Mouse (Mus musculus) neural tube, embryonic 10.5 days (tissue): ENCODE data around the gene Med24.
"Not testable (repeated sequence)": the region's sequence is repeated elsewhere in the genome, so short reads cannot be mapped to it uniquely, and the experiment has no call there.

Experiments
- DNase-seq: peaks from one replicate; pipeline ENCODE4 v3.0.0-alpha.2; 2017; ENCODE audit warnings: low spot score; ENCODE audit errors: extremely low spot score

Gene Med24

DNA sequence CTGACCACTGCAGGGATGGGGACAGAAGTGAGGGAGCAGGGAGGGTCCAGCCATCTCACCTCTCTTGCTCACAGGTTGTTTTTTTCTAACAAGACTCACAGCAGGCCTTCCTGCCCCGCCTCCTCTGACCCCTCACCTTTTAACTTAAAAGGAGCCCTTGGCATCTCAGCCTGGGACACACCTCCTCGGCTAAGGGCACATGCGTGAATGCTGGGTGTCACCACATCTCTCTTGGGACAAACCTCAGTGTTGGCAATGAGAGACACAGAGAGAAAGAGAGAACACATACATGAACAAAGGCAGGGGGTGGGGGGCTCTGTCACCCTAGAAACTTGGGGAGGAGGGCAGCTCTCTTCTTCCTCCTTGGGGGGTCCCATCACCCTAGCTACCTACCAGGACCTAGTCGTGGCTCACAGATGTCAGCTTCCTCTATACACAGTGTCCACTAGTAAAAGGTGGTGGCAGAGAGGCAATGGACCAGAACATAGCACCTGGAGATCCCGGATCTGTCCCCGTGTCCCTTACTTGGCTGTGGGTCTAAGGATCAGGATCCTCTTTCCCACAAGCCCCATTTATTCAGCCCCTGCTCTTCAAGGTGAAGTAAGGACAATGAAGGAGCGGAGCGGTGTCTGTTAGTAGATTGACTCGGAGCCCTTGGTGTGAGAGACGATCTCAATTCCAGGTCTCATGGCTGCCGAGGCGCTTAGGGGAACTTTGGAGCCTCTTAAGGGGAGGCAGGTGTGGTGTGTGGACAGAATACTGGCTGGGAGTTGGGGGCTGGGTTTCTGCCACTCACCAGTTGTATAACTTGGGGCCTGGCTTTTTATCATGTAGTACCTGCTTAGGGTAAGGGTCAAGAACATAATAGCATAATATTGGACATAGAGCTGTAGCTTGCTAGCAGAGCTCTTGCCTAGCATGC, 17.0 kb upstream of the Med24 start:
- no peak for DNase-seq

DNA sequence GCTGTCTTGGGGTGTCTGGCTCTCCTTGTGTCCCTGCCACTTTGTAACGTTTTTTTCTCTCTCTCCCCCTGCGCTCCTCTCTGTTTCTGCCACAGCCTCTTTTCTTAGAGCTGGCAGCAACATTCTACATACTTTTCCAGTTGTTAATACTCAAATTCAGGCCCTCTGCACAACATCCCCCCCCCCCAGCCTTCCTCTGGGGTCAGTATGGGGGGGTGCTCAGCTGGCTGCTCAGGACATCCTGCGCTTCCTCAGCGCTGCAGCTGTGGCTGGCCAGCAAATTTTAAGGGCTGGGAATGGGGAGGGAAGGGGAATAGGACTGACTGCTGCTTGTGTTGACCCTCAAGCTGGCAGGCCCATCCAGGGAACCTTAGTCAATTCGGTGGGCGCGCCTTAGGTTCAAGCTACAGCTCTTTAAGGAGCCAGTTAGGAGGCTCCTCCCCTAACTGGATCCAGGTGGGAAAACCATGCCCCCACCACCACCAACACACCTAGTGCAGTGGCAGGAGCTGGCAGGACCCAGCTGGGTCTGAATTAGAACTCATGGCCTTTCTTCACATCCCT, 15.3 kb upstream of the Med24 start:
- no peak for DNase-seq

DNA sequence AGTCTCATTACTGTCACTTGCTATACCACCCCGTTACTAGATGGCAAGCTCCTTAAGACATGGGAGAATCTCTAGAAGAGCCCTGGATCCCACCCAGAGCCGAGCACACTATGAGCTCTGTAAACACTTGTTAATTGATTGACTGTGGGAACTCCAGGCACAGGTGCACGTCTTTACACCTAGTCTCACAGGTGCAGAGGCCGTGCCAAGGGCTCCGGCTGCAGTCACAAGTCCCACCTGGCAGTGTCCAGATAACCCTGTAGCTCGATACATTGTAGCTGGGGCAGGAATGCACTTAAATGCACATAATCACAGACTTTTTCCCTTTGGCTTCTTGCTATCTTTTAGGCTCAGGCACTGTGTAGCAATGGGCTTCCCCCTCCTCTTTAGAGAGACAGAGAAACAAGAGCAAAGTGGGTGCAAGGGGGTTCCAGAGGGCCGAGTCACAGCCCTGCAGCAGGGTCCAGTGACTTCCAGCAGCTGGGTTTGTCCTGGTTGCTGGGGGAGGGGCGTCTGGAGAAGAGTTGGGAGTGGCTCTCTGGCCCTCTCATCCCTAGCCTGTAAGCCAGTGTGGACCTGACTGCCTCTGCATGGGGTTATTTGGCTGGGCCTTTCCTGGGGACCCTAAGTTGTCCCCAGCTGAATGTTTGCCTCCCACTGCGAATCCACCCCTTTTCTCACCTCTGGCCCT, 14.6 kb upstream of the Med24 start:
- peak; percentile 55 for DNase-seq

DNA sequence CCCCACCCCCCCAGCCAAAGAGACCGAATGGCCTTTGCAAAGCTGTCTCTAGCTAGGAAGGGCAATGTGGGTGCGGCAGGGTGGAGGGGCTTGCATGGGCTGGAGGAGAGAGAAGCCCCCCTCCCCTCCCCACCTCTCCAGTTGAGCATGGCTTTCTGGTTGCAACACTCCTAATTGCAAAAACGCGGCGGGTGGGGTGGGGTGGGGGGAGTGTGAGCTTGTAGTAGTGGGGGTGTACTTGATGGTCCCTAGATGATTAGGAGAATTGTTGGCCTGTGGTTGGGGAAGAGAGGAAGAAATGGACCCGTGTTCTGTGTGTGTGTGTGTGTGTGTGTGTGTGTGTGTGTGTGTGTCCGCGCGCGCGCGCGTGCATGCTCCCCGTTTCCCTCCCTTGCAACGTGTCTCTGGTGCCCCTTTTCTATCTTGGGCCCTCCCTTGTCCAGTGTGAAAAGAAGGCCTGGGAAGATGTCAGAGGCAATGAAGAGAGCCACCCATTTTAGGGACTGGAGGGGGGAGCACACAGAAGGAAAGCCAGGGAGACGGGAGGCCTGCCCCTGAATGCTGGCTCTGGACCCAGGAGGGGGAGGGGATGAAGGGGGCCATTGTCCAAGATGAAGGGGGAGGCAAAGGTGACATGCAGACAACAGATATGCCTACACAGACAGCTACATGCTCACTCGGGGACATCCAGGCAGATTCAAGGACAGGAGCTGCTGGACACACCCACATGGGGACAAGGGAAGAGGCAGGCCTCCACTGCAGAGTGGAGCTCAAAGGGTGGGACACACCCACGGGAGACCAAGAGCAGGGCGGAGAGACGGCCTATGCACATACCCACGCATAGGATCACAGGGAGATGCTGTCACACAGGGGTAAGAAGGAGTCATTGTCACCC, 13.4 kb upstream of the Med24 start:
- no peak for DNase-seq

DNA sequence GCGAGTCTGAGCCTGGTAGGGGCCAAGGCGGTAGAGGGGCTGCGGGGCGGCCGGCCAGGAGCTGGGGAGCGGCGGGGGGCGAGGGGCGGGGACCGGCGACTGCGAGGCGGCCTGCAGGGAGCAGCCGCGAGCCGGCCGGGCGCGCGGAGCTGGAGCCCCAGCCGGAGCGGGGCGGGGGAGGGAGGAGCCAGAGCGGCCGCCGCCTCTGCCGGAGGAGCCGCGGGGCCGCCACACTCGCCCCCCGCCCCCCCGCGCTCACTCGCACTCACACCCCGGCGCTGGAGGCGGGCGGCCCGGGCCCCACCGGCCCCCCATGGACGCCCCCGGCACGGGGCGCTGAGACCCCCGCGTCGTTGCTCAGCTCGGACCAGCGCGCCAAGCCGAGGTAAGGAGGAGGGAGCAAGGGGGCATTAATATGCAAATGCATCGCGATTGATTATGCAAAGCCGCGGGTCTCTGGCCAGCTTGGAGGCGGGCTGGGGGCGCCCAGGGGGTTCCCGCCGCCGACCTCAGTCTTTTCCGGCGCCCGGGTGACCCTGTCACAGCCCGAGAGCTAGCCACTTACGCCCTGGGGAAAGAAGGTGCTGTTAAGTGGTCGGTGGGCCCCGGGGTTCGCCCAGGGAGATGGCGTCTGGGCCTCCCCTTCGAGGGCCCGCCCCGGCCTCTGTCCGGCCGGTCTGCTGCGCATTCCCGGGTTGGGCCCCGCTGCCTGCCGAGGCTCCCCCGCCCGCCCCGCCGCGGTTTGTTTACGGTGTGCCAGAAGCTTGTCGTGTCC, 12.6 kb upstream of the Med24 start:
- peak; percentile 92 for DNase-seq

DNA sequence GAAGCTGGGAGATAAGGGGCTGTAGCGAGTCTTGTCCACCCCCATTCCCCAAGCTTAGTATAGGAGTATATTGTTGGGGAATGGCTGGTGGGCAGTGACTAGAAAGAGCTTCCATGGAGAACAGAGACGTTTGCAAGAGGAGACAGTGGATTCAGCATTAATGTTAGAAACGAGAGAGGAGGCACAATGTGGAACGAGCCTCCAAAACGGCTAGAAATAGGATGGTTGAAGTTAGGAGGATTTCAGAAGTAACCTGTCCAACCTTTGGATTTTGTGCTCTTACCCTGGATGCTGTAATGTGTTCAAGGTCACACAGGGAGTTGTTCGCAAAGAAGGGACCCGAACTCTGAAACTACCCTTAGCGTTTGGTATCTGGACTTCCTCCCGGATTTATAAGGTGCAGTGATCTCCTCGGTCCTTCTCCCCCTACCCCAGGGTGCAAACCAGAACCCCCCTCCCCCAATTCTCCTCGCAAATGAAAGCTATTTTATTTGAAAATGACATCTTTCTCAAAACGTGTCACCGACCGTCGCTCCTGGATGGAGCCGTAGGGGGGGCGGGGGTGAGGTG, 11.9 kb upstream of the Med24 start:
- no peak for DNase-seq

DNA sequence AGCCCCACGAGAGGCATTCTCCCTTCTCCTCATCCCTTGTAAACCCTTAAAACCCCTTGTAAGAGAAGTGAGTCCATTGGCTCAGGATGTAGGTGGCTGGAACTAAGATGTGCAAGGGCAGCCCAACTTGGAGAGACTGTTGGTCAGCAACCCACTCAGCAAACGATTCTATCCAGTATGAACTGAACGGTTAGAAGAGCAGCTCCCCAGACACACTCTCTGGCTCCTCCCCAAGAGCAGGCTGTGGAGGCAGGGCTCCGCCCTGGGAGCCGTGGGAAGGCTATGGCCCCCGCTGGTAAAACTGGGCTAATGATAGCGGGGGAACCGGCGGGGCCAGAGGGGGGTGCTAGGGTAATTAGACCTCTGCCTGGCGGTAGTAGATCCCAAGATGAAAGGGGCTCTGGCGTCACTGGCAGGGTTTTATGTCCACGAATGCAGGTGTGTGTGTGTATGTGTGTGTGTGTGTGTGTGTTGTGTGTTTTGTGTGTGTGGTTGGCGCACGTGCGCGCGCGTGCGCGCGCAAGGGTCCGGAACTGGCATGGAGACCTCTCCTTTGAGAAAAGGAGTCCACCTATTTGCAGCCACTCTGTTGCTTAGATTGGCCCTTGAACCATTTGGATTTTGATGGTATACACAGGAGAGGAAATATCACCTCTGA, 11.3 kb upstream of the Med24 start, which contains the start of gene Thra:
Gene Thra, plus strand, starts transcription at position 246 of the 658 bp plus-strand sequence.
- peak; percentile 63 for DNase-seq

DNA sequence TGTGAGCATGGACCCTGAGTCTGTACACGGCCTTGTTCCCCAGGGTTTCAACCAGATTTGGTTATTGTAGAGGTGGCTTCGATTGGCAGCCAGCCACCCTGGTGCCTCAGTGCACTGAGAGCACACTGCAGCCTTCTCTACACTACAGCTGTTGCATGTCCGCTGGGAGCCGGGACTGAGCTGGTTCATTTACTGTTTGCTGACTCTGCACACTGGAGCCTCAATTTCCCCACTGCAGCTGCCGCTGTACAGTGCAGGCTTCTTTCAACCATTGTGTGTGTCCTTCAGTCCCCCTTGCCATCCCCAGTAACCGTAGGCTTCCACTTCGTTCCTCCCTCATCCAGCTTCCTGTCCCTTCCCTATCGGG, 10.8 kb upstream of the Med24 start:
- DNase-seq = no peak

DNA sequence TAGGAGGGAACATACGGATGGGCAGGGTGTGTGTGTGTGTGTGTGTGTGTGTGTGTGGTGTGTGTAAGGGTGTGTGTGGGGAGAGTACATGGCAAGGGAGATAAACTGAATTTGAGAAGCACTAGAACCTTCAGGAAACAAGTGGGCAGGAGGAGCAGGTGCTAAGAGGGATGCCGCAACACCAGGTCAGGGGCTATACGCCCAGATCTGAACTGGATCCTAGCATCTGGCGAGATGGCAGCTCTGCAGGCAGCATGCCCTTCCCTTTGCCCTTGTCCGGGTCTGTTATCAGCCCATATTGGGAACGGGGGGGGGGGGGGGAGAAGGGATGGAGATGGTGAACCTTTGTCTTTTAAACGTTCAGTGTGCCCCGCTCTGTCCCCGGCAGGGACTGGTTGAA, 9.7 kb upstream of the Med24 start:
- no peak for DNase-seq

DNA sequence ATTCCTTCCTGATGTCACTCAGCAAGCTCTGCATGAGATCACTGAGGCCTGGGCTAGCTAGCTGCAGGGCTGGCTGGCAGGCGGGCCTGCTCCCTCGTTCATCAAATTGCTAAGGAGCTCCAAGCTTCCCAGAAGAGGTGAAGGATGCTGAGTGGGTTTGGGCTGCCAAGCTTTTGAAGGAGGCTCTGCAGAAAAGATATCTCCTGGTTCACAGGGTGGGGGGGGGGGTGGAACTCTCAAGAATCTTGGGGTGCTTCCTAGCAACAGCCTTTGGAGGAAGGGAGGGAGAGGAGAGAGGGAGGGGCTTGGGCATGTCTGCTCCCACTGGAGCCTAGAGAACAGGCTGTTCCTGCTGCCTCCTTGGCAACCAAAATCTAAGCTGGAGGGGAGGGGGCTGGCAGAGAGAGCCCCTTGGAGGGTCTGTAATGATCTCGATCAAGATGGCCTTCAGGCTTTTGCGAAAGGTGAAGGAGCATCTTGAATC, 9.2 kb upstream of the Med24 start:
- no peak for DNase-seq

DNA sequence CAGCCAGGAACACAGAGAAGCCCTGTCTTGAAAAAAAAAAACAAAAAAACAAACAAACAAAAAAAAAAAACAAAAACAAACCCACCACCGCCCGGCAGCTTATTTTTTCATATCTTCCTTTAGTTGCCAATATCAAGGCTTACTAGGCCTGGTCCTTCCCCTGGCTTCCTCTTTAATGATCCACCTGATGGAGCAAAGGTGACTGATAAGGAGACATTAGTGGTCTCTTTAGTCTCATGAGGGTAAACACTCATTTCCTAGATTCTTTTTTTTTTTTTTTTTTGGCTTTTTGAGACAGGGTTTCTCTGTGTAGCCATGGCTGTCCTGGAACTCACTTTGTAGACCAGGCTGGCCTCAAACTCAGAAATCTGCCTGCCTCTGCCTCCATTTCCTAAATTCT, 8.0 kb upstream of the Med24 start:
- DNase-seq = not testable (repeated sequence)

DNA sequence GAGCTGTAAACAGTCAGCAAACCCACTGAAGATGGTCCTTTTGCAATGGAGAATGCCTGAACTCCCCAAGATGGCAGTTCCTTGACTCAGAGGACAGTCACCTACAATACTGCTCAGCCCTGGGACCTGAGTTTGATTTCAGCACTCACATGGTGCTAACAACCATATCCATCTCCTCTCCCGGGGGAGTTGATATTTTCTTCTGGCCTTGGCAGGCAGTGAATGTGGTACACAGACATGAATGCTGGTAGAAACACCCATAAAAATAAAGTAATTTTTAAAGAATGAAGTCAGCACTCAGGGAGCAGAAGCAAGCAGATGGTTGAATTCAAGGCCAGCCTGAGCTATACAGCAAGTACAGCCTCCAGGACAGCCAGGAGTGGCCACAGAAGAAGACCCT, 6.9 kb upstream of the Med24 start:
- DNase-seq = no peak

DNA sequence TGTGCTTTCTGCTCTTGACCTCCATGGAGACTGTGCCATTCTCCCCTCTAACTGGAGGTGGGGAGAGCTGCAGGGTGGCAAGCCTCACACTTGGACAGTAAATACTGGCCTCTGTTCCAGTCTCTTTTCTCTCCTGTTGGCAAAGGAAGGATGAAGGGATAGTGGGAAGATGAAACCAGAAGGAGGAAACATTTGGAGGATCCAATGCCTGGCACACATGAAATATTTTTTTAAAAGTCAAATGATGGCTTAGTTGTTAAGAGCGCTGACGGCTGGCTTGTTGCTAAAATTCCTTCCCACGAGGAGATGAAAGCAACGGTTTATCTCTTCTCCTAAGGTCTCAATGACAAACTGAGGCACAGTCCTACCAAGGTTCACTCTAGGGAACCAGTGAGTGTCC, 5.9 kb upstream of the Med24 start:
- no peak for DNase-seq

DNA sequence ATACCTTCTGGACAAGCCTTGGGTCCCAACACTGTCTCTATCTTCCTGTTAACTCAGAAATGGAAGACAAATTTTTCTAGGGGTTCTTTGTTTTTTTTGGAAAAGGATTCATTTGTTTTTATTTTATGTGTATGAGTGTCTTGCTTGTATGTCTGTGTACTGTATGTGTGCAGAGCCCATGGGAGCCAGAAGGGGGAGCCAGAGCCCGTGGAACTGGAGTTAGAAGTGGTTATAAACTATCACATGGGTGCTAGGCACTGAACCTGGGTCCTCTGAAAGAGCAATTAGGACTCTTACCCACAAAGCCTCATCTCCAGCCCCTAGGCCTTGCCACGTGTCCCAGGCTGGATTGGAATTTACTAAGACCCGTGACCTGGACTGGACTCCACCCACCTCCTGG, 4.8 kb upstream of the Med24 start:
- no peak for DNase-seq

DNA sequence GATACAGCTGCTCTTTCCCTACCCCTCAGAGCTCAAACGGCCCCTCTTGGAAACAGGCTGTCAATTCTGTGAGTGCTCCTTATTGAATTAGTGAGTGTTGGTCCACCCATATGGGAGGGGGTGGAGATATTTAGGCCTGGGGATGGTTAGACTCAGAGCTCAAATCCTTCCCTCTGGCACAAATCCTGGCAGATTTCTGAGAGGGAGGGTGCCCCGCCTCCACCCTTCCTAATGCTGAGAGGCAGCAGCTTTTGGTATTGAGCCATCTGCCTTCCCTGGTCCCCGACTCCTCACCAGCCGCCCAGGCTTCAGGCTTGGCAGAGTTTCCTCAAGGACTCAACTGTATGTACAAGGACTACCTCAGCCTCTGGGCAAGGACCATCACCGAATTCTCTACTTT, 1.9 kb upstream of the Med24 start:
- no peak for DNase-seq

DNA sequence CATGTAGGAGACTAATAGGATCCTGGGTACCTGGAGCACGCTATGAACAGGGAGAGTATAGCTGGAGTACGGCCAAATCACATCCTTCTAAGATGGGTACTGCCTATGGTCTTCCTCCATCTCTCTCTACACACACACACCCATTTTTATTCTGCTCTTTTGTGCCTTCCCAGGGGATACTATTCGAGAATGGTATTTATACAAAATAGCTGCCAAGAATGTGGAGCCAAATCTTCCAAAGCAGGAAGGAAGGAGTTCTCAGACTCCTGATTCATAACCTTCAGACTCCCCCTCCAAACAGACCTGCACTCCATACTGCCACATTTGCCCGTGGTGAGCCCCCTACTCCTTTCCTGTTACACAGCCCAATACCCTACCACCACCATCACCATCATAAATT, 1.5 kb upstream of the Med24 start:
- no peak for DNase-seq

DNA sequence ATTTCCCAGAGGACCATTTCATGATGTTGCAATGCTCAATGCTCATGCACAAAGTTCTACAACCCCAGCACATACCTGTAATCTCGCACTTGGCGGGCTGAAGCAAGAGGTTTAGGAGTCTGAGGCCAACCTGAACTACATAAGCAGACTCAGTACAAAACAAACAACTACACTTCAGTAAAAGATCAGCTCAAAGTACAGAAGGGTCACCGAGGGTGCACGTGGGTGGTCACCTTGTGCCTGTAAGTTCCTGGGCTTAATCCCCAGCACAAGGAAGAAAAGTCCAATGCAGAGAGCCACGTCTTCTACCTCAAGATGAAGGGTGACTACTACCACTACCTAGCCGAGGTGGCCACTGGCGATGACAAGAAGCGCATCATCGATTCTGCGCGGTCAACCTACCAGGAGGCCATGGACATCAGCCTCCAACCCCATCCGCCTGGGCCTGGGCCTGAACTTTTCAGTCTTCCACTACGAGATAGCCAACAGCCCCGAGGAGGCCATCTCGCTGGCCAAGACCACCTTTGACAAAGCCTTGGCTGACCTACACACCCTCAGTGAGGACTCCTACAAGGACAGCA, 3.2 kb downstream of the Med24 start:
- no peak for DNase-seq

DNA sequence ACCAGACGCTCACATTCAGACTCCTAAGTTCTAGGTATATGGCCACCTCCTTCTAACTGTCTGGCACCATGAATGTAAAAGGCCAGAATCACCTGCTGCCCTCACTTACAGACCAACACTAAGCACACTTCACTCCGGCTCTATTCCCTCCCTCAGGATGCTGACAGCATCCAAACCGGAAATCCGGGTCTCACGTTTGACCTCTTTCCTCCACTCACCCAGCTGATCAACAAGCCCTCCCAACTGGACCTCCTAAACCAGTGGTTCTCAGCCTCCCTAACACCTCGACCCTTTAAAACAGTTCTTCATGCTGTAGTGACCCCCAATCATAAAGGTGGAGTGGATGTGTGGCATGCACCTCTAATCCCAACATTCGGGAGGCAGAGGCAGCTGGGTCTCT, 6.1 kb downstream of the Med24 start:
- no peak for DNase-seq
